Mouse (Mus musculus) urinary bladder, postnatal 0 days (tissue): ENCODE measurements around the gene Gtf2a2. TPM values are rescaled to one million over a fixed set of nuclear protein-coding genes. Genes with fewer than 3 reads are reported as not detected.

Source experiments
- polyA plus RNA-seq: library from polyadenylated mRNA; unstranded; fragments of >200 nt; fragmentation: Nextera tagmentation; extraction: Ambion mirVana; gene quantifications from 2 replicates; pipeline ENCODE4 v1.2.1, GENCODE M21; 2015

The Gtf2a2 gene
- polyA plus RNA-seq: 159 and 165 TPM in 2 replicates

DNA sequence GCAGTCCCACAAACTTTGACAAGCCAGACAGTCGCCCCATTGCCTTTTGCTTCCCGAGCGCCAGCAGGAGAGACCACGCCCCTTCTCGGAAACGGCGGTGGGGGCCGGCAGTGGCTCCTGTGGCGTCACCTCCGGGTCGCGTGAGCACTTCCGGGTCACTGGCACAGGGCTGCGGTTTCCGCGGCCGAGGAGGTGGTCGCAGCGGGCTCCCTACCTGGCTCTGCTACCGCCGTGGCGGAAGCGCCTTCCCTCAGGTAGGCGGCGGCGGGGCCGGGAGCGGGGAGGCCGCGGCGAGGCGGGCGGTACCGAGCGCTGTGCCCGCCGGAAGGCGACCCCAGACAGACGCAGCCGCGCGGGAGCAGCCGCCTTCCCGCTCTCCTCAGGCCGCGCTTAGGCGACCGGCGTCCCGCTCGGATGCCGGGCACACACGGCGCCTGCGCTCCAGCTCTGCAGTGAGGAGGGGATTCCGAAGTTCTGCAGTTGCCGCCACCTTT is at the start of gene Gtf2a2:
Gene Gtf2a2 (plus strand): TSS at position 143 of the 494 bp plus-strand sequence.

DNA sequence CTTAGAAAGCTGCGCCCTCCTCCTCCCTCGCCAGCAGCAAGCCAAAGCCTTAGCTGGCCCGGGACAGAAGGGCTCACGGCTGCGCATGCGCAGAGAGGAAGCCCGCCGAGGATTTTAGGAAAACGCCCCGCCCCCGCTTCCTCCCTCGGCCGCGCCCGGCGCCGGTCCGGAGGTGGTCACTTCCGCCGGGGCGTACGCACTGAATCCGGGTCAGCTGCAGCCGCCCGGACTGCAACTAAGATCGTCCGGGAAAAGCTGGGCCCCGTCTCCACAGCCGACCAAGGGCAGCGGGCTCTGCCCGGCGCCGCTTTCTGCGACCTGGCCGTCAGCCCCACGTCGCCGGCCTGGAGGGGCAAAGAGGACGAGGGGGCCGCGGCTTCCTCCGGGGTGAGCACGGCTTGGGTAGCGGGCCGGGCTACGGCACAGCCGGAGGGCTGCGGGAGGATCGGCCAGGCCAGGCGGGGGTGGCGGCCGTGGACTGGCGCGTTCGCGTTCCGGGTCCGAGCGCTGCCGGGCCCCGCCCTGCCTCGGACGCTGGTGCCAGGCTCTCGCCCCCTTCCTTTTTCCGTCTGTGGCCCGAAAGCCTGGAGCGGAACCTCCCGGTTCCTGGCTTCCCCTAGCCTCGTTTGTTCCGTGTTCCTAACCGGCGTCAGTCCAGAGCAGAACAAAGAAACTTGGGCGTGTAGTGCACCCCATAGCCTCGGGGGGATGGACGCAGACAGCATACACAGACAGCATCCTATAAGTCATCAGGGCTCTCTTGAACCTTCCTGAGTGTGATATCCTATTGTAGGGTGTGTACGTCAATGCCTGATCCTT is 22.8 kb upstream of the Gtf2a2 start, which contains the start of gene Bnip2:
Gene Bnip2 (plus strand): TSS at position 164 of the 819 bp plus-strand sequence.

DNA sequence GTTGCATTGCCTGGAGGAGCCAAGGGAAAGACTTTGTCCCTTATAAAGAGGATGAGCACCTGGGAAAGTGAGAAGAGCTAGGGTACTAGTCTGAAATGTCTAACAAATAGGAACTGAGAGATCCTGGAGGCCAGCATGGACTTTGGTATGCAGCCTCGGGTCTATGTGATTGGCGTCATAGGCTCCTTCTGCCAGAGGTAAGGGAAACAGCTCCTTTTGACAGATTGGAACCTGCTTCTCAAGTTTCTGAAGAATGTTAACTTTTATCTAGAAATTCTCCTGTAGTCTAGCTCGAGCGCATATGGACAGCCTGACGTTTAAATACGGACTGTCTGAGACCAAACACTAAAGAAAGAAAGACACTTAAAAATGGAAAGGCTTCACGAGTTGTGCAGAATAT is 25.6 kb downstream of the Gtf2a2 start, which contains the start of gene Gcnt3:
Gene Gcnt3 (minus strand): TSS at position 101 of the 400 bp plus-strand sequence.

Other genes with a start within 250 kb of the Gtf2a2 start
- gene Bnip2, start 23.1 kb upstream of the Gtf2a2 start, polyA plus RNA-seq: 106 and 123 TPM in 2 replicates
- 10.2 and 11.8 TPM in 2 replicates for gene Gcnt3, start 25.5 kb downstream of the Gtf2a2 start, polyA plus RNA-seq
- gene Fam81a, start 130.0 kb downstream of the Gtf2a2 start, polyA plus RNA-seq: 0.85 and 1.4 TPM in 2 replicates
- gene Myo1e, start 194.8 kb downstream of the Gtf2a2 start, polyA plus RNA-seq: 16.3 and 16.5 TPM in 2 replicates